Mouse (Mus musculus): Measurements from ENCODE around the gene Gpr162.
A peak's percentile ranks its signal among the peaks of the same experiment; 100 is the strongest.
"Not testable (repeated sequence)": the region's sequence is repeated elsewhere in the genome, so short reads cannot be mapped to it uniquely, and the experiment has no call there.

The Gpr162 gene

DNA sequence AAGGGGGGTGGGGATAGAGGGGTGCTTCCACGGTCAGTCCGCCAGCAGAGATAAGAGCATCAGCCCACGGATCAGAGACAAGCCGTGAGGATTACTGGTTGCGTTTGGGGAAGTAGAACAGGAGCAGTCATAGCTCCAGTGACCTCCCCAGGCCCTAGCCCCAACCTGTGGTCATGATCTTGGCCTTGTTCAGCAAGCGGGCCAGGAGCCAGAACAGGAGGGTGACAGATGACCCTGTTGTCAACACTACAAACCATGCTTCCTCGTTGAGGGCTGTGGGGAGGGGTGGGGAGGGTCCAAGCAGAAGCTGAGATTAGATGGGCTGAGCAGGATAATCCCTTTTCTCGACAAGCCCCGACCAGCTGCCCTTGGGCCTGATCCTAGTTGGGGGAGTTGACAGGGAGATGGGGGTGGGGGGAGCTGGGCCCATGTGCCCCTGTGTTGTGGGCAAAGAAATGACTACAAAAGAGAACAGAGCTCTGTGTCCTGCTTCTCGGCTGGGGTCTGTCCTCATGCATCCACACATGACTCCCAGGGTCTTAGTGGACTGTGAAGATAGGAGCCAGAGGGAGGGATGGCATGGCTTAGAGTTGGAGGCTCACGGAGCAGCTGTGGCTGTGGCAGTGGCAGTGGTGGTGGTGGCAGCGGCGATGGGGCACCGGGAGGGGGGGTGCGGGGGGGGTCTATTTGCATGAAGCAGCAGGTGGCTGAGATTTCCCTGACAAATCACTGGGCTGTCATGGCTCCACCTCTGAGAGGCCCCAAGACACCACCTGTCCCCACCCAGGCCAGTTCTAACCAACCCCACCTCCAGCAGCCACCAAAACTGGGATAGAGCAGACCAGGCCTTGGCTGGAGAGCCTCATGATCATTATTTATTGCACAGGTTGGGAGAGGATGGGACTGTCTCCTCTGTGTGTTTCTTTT is 23.3 kb downstream of the Gpr162 start, which contains the start of gene Gnb3:
Gene Gnb3 (minus strand): TSS at position 35 of the 927 bp plus-strand sequence.
- DNase-seq (ENCODE audit: extremely low read depth, low read depth): no peak

DNA sequence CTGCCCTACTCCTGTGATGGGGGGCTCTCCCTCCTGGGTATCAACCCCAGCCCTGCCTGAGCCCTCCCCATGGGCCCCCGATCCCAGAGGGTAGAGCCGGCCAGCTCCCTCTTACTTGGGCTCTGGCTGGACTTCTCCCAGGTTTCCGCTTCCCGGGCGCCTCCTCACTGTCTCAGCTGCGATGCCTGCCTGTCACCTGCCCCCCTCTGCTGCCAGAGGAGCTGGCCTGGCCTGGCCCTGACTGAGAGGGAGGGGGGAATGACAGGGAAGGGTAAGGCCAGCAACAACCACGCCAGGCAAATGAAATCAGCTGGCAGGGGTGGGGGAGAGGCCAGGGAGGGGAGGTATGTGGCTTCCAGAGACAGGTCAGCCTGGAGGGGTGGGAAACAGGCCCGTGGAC is 24.0 kb downstream of the Gpr162 start:
- no peak for DNase-seq (ENCODE audit: extremely low read depth, low read depth)

DNA sequence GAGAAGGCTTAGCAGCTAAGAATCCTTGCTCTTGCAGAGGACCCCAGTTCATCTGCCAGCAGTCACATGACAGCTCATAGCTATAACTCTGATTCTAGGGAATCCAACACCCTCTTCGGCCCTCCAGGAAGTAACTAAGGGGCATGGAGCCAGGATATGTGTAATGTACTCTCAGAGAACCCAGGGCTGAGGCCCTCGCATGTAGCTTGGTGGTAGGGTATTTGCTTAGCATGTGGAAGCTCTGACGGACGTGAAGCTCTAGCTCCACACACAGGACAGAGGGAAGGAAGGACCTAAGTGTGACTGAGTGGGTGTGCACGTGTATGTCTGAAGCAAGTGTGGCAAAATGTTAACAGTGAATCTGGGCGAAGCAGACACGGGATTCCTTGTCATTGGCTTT is 27.4 kb downstream of the Gpr162 start:
- no peak for DNase-seq (ENCODE audit: extremely low read depth, low read depth)

DNA sequence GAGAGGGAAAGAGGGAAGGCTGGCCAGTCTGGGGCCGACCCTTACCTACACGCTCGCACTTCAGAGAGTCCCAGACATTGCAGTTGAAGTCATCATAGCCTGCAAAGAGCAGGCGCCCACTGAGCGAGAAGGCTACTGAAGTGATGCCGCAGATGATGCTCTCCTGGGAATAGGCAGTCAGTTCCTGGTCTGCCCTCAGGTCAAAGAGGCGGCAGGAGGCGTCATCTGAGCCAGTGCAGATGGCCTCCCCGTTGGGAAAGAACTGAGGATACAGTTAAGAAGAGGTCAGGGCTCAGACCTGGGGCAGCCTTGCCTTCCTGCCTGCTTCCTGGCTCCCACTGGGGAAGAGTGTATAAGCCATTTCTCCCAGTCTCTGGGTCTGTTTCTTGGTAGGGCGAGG is 28.3 kb downstream of the Gpr162 start:
- no peak for DNase-seq (ENCODE audit: extremely low read depth, low read depth)

DNA sequence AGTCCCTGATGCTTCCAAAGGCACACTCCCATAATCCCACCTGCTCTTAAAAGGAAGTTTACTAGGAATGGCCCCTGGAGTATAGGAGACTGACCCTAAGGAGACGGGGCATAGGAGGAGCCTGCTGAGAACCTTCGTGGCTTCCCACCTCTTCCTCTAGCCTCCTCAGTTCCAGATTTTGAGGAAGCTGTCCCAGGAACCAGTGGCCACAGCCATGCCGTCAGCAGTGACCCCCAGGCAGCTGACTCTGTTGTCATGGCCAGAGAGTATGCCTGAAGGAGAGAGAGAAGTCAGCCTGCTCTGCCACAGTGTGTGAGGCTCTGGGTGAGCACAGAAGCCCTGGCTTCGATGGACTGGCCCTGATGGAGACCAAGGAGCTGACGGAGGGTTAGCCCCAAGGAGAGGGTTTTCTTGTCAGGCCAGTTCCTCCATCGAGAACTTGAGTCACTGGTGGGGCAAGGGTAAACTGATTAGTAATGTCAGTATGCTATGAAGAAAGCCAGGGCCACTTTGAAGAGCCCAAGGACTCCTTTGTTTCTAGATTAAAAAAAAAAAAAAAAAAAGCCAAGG is 29.2 kb downstream of the Gpr162 start:
- DNase-seq (ENCODE audit: extremely low read depth, low read depth): no peak

DNA sequence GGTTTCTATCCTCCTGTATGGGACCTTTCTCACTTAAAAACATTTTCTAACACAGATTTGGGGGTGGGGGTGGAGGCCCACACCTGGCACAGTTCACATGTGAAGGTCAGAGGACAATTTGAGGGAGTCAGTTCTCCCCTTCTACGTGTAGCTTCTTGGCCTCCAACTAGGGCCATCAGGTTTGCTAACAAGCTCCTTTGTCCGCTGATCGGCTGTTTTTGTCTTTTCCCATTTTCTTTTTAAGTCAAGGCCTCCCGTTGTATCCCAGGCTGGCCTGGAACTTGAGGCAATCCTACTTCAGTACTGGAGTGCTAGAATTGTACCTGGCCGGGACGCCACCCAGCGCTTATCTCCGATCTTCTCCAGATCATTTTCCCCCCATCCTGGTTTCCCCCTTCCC is 32.1 kb downstream of the Gpr162 start:
- DNase-seq (ENCODE audit: extremely low read depth, low read depth): no peak

DNA sequence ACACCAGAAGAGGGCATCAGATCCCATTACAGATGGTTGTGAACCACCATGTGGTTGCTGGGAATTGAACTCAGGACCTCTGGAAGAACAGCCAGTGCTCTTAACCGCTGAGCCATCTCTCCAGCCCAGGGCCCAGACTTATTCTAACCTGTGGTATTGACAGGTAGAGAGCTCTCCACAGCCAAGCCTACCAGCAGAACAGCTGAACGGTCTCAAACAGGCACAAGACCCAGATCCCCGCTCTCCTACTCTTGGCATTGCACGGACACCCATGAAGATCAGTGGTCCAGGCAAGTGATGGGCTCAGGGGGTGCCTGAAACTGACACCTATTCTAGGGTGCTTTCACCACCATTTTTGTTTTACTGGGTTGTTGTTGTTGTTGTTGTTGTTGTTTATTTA is 32.6 kb downstream of the Gpr162 start:
- DNase-seq (ENCODE audit: extremely low read depth, low read depth): not testable (repeated sequence)

DNA sequence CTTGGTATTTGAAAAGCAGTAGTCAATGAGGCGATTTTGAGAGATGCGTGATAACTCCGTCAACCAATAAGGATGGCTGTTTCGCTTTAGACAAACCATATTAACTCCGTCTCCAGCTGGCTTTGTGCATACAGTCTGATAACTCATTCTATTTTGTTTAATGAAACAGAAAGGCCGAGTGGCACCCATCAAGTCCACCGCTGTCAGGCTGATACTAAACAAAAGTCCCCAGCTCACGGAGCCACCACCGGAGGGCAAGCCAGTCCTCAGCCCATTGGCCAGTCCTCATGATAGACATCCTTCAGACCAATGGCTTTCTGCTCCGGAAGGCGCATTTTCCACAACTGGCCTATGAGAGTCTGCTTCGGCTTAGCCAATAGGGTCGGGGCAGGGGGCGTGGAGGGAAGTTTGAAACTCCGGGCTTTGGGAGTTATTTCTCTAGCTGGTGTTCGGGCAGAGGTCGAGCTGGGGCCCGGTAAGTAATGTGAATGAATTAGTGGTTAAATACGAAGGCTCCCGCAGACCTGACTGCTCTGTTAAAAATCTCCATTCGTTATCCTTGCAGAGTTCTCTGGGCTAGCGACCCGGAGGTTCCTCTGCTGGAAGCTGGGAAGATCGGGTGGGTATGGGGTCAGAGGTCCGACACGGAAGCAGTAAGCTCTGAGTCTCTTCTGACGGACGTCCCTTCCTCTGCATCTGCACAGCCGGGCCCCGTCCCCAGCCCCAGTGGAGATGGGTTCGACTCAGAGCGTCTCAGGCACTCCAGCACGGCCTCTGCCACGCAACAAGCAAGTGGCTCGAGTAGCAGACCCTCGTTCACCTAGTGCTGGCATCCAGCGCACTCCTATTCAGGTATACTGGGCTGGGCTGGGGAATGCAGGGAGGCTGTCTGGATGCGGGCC is 33.7 kb downstream of the Gpr162 start:
- peak; percentile 98 for DNase-seq (ENCODE audit: extremely low read depth, low read depth)

DNA sequence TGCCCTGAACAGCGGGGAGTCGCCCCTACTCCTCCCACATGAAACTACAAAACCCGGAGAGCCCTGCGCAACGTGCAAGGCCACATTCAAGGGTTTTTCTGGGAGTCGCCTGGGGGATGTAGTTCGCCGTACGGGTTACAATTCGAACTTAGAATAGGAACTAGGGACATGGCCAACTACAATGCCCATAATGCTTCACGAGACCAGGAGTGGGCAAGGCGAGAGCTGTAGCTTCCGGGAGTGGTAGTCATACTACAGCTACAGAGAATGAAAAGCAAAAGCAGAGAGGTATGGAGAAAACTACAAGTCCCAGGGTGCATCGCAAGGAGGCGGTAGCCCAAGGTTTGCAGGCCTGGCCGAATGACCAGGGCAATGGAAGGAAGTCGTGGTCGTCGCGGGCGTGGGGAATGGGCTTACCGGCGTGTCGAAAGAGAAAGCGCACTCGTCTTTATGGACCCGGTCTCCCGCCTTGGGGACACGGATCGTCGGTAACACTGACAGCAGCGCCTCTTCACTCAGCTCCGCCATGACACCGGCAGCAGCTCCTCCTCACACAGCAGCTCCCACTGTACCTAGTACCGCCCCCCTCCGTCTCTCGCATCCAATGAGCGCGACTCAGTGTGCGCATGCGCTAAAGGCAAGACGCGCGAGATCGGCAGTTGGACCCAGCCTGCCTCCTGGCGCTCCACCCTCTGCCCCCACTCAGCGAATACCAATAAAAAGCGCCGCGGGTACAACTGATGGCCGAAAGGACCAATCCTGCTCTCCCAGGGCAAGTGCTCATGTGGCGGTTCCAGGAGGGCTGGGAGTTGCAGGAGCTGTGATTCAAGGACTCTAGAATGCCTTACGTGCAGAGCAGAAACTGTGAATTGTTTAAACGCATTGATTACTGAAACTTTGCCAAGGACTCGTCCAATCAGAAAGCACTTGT is 34.6 kb downstream of the Gpr162 start, which contains the start of the genes Usp5 and Cdca3:
Gene Usp5 (minus strand): TSS at position 617 of the 931 bp plus-strand sequence.
Gene Cdca3 (plus strand): TSS at position 680 of the 931 bp plus-strand sequence.
- DNase-seq (ENCODE audit: extremely low read depth, low read depth): peak; percentile 99

DNA sequence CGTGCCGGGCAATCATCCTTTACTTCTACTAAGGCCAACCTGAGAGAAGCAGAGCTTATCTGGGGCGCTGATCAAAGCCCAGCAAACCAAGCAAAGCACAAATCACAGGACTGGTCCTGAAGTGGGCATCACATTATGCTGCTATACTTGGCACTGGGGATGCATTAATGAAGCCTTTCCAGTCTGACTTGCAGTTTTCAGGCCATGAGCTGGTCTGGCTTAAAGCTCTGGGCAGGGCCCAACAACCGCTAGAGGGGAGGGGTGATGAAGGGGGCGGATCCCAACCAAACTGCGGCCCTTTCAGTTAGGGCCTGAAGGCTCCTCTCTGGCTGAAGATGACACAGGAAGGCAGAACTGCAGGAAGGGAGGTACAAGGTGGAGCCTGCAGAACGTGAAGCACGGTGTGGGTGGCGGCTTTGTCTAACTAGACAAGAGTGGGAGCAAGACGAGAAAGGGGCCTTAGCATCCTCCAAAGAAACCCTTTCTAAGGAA is 35.6 kb downstream of the Gpr162 start:
- no peak for DNase-seq (ENCODE audit: extremely low read depth, low read depth)

DNA sequence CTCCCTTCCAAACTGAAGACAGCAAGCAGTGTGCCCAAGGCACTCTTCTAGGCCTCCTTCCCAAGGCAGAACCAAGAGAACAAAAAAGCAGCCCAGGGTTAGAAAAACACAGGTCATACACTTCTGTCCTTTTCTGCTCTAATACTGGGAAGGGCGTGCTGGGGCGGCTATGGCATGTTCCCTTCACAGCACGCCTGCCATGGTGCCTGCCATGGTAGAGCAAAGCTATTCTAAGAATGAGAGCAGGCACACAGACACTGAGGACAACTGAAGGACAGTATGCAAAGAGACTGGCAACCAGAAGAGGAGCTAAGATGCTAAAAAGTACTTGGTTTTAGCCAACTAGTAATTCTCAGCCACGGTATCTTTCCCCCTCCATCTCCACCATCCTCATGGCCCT is 41.7 kb downstream of the Gpr162 start:
- no peak for DNase-seq (ENCODE audit: extremely low read depth, low read depth)

DNA sequence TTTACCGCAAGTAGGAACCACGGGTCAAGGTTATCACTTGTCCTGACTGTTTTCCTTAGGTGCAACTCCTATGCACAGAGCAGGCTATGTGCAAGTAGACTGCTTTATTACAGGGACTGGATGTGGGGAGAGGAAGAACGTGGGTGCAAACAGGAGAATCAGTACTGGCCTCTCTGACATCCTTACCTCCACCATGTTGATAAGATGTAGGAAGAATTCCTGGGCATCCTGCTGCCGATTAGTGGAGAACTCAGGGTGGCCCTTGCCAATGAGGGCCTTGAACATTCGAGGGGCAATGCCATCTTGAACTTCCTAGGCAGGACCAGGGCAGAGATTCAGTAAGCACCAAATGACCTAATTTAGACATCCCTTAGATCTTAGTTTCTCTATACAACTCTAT is 42.9 kb downstream of the Gpr162 start:
- no peak for DNase-seq (ENCODE audit: extremely low read depth, low read depth)

DNA sequence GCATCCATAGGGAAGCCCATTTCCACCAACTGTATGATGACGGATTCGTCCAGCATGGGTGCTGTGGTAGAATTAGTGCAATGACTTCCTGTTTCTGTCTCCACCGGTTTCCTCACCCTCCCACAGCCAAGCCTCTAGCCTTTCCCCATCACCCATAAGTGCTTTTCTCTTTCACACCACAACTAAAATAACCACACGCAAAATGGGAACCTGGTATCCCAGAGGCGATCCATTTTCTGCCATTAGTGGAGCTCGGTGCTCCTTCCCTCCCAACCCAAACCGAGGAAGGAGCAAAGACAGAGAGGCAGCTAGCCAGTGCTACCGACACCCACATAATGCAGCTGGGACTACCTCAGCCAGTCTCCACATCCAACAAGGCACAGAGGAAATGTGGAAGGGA is 45.8 kb downstream of the Gpr162 start:
- DNase-seq (ENCODE audit: extremely low read depth, low read depth): no peak

DNA sequence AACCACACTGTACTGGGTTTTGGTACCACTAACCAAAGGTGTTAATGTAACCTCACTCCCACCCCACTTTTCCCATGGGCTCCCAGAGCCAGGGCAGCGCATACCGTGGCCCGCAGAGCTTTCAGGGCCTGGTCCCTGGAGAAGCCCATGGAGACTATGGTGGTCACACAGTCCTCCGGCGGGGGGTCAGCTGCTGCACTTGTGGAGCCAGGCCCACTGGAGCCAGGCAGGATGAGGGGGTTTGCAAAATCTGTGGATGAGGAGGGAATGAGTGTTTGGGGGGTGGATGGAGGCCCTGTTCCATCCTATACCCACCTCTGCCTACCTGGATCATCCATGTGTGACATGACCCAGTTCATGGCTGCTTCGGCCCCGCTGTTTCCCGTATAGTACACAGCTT is 46.2 kb downstream of the Gpr162 start:
- no peak for DNase-seq (ENCODE audit: extremely low read depth, low read depth)

DNA sequence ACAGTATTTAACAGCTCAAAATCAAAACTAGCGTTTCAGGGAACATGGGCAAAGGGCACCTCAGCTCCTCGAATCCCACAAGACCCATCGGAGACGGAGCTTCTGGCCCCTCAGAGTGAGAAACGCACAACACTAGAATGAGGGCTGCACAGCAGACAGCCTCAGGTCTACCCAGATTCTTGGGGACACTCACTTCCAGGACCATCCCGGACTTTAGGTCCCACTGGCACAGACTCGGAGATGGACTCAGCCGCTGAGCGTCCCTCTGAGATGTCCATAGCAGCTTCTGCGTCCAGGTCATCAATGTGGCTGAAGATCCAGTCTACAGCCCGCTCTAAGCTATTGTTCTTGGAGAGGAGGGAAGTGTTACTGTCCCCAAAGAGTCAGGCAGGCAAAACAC is 46.7 kb downstream of the Gpr162 start:
- DNase-seq (ENCODE audit: extremely low read depth, low read depth): no peak

DNA sequence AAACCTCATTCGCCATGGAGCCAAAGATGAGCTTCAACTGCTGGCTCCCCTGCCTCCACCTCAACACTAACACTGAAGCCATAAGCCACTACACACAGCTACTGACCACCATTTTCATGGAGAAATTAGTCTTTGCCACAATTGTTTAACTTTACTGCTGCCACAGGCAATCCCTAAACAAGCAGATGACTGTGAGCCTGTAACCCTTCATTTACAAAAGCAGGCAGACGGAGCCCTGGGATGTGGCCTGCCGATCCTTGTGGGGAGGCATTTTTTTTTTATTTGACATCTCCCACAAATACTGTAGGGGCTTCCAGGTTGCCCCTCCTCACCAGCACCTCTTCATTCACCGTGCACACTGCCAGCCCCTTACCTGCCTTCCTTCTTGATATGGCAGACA is 47.2 kb downstream of the Gpr162 start:
- DNase-seq (ENCODE audit: extremely low read depth, low read depth): no peak

DNA sequence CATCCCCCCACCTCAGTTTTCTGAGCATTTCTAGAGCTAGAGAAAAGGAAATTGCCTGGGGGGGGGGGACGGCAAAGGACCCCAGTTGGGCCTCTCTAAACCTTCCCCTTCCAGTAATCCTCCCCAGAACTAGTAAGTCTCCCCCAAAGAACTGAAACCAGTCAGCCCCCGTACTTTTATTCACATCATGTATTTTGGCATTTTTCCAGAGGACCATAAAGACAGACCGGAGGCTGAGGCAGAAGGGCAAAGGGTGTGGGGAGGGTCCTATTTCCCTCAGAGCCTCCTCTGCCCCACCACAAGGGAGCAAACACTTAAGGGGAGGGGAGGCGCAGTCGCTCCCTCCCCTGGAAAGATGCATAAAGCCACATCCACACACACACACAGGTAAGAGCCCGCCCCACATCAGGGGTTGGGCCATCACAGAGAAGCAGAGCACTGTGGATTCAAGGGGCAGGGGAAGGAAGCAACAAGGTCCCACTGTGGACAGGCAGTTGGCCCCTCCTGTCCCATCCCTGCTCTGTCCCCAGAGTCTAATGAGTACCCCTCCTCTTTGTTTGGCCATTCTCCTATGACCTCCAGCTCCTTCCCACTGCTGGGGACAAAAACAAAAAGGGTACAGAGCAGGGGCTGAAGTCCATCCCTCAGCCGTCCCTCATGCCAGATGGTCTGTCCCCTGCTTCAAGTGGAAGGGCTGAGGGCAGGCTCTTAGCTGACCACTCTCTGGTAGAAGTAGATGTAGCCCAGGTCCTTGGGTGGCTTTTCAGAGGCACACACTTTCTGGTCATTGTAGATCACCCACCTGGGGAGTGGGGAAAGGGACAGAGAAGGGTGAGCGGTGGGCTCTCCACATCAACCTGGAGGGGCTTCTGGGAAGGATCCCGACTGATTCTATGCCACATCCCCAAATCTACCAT is 48.7 kb downstream of the Gpr162 start:
- DNase-seq (ENCODE audit: extremely low read depth, low read depth): no peak

DNA sequence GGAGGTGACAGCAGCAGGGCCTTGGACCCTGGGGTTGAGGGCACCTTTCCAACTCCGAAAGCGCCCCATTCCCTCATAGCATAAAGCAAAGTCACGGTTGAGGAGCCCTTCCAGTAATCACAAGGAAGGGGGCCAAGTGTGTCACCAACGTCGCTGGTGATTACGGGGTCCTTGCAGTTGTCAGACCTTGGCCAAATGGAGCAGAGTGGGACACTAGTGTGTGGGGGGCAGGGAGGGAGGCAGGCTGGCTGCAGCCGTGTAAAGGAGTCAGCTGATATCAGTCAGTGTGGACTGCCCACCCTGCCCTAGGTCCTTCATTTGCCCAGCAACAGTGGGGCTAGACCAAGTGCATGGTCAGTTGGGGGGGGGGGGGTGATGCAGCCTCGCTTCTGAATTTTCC is 49.3 kb downstream of the Gpr162 start:
- no peak for DNase-seq (ENCODE audit: extremely low read depth, low read depth)

DNA sequence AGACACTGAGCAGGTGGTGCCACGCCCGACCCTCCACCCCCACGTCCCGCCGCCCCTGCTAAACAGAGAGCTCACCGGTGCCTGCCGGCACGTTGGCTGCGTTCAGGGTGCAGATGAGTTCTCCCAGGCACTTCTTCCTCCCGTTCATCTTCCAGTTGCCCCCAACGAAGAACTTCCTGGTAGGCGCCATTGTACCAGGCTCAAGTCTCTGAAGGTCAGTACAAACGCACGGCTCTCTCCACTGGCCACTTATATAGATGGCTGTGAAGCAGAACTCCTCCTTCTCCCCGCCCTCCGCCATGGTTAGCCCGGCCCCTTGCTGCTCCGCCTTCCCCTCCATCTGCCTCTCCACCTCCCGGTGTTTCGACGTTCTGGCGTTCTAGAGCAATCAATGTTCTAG is 49.9 kb downstream of the Gpr162 start, which contains the start of gene Tpi1:
Gene Tpi1 (minus strand): TSS at position 364 of the 400 bp plus-strand sequence.
- peak; percentile 74 for DNase-seq (ENCODE audit: extremely low read depth, low read depth)

All from MEL-GATA-1-ER (cell line).